Comparison of ENCODE assay signal across 7 mouse cellular contexts in the genomic region with DNA sequence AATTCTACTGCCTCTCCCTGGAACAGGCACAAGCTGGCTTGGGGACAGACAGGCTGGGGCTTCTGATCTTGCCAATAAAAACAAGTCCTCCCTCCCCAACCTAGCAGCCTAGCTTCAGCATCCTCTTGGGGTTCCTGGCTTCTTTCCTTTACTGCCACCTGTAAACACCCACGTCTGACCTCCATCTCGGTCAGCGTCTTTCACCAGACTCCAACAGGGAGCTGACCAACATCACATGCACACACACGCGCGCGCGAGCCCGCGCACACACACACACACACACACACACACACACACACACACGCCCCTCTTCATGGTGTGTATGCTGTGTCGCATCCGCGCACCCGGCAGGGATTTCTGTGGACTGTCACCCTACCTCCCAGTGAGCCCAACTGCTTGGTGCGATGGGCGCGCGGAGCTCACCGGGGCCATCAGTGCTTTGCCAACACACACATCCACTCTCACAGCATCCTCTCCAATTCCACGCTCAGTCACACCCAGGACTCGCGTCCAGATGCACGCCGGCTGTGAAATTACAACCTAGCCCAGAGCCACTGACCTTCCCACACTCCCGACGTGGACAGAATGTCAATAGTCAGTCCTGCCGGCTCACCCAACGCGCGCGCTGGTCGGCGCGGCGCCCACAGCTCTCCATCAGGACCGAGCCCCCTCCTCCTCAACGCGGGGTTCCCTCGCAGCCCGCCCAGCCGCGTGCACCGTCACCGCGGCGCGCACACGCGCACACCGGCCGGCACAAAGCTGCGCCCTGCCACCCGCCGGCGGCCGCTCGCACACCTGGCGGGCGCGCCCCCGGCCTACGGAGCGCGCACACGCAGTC. TPM values are rescaled to one million over a fixed set of nuclear protein-coding genes. Genes with fewer than 3 reads are reported as not detected.
DNase-seq lines count a peak whose midpoint lies in the region; ATAC-seq and TF ChIP-seq lines count a peak whose summit lies in the region.

No protein-coding gene starts in this region.

- peak overlapping the region; percentile 63 for H3K27ac ChIP-seq in forebrain, embryonic 15.5 days (replicated peaks)

- TF ChIP-seq CTCF in E14TG2a.4 (conservative IDR thresholded peaks at IDR 0.05; ENCODE audit: low read length) = no peak

- ATAC-seq in forebrain, embryonic 15.5 days (replicated peaks) = peak; percentile 91

- peaks cover 66% of the 10 kb centered on the region for H3K27me3 ChIP-seq in E14TG2a.4 (ENCODE audit: insufficient read depth, low read length)
- peaks cover 38% of the 10 kb centered on the region for H3K27me3 ChIP-seq in forebrain, embryonic 15.5 days

- intact Hi-C loops in left cerebral cortex, postnatal 36 days (cut with DNase I) = loop anchor here (1.0 to 5.0 kb wide), 2 partner anchors 30 to 37 kb away; partner anchors contain the start of gene Ccdc92b

- H3K4me1 ChIP-seq in E14TG2a.4 (replicated peaks; ENCODE audit: low read depth, low read length) = peaks cover 37% of the 10 kb centered on the region
- H3K4me1 ChIP-seq in forebrain, embryonic 15.5 days = no peaks in the 10 kb centered on the region

- H3K36me3 ChIP-seq in E14TG2a.4 (ENCODE audit: insufficient read depth, low read length) = no peaks in the 10 kb centered on the region
- H3K36me3 ChIP-seq in forebrain, embryonic 15.5 days = no peaks in the 10 kb centered on the region

- H3K9ac ChIP-seq in forebrain, embryonic 15.5 days (replicated peaks) = peak overlapping the region; percentile 53

- DNase-seq in ZHBTc4 (ENCODE audit: low read depth, low spot score) = peak; percentile 67
- DNase-seq in left cerebral cortex, postnatal 36 days (ENCODE audit: low spot score in 2 of 2) = peak; percentile 71 to 81
- peak; percentile 56 for DNase-seq in retina, postnatal 1 day
- no peak for DNase-seq in ovary, postnatal 14 days (ENCODE audit: low spot score)
- DNase-seq in adrenal gland, postnatal 4 days (ENCODE audit: low spot score in 2 of 2) = no peak

- peak overlapping the region; percentile 82 for H3K4me3 ChIP-seq in E14TG2a.4 (replicated peaks; ENCODE audit: low read length)
- H3K4me3 ChIP-seq in forebrain, embryonic 15.5 days = peak overlapping the region; percentile 49

- WGBS in forebrain, embryonic 15.5 days = 2% methylated on average over 66 of the region's 66 CpGs

- peaks cover 10% of the 10 kb centered on the region for H3K9me3 ChIP-seq in E14TG2a.4 (ENCODE audit: low read length)
- no peaks in the 10 kb centered on the region for H3K9me3 ChIP-seq in forebrain, embryonic 15.5 days

- peak overlapping the region; percentile 57 for H3K4me2 ChIP-seq in forebrain, embryonic 15.5 days (replicated peaks)

RNA-seq across cellular contexts. Expression of gene Rap1gap2, which starts 21.1 kb away (rescaled TPM):
- polyA plus RNA-seq in forebrain, embryonic 15.5 days (2015; fragmentation: Nextera tagmentation; extraction: Ambion mirVana) = 8.9 and 10.1 TPM in 2 replicates
- total RNA-seq in left cerebral cortex, postnatal 36 days (2021) = 100 to 1,000 TPM; 179 to 210 TPM
- total RNA-seq in adrenal gland, postnatal 4 days (2021) = 10 to 100 TPM; 18.7 to 28.8 TPM

RNA-seq across cellular contexts. Expression of gene Ccdc92b, which starts 29.8 kb away (rescaled TPM):
- 3.1 and 3.7 TPM in 2 replicates for polyA plus RNA-seq in forebrain, embryonic 15.5 days (2015; fragmentation: Nextera tagmentation; extraction: Ambion mirVana)
- 10 to 100 TPM; 28.5 to 31.2 TPM for total RNA-seq in left cerebral cortex, postnatal 36 days (2021)
- total RNA-seq in adrenal gland, postnatal 4 days (2021) = 1 to 10 TPM; 6.5 to 6.6 TPM

RNA-seq across cellular contexts. Expression of gene Cluh, which starts 59.7 kb away (rescaled TPM):
- polyA plus RNA-seq in forebrain, embryonic 15.5 days (2015; fragmentation: Nextera tagmentation; extraction: Ambion mirVana) = 11.9 and 12.5 TPM in 2 replicates
- 10 to 100 TPM; 64.4 to 64.7 TPM for total RNA-seq in left cerebral cortex, postnatal 36 days (2021)
- total RNA-seq in adrenal gland, postnatal 4 days (2021) = 100 to 1,000 TPM; 217 to 220 TPM

Comparison
In these comparisons a context has a peak if more than half of its experiments do, and no peak if none do; other contexts are left out.
1. DNase-seq: peak in ZHBTc4 (single experiment), left cerebral cortex, postnatal 36 days (2 of 2) and retina, postnatal 1 day (single experiment); none in ovary, postnatal 14 days (single experiment) and adrenal gland, postnatal 4 days (0 of 2).
2. RNA of gene Rap1gap2, which starts 21.1 kb away (total RNA-seq): 179 to 210 TPM in left cerebral cortex, postnatal 36 days; 18.7 to 28.8 TPM in adrenal gland, postnatal 4 days; every median in the first group is over 4 times any median in the second.